Mouse (Mus musculus): ENCODE data around the gene Tmprss12. TPM values are rescaled to one million over a fixed set of nuclear protein-coding genes. Genes with fewer than 3 reads are reported as not detected.

Gene Tmprss12
- polyA plus RNA-seq, 1 experiment, result not detected

Other genes starting within 250 kb of the Tmprss12 start
- gene Dip2b, start 242.2 kb upstream of the Tmprss12 start, polyA plus RNA-seq (2012; fragmentation: generic; extraction: Trizol), result 7.4 TPM
- 29.6 TPM for gene Atf1, start 53.0 kb upstream of the Tmprss12 start, polyA plus RNA-seq (2012; fragmentation: generic; extraction: Trizol)
- 4.5 TPM for gene Mettl7a1, start 23.3 kb downstream of the Tmprss12 start, polyA plus RNA-seq (2012; fragmentation: generic; extraction: Trizol)
- not detected for gene Mettl7a3, start 54.1 kb downstream of the Tmprss12 start, polyA plus RNA-seq (2012; fragmentation: generic; extraction: Trizol)
- not detected for gene Methig1, start 72.3 kb downstream of the Tmprss12 start, polyA plus RNA-seq (2012; fragmentation: generic; extraction: Trizol)
- not detected for gene Mettl7a2, start 72.4 kb downstream of the Tmprss12 start, polyA plus RNA-seq (2012; fragmentation: generic; extraction: Trizol)
- gene Higd1c, start 83.7 kb downstream of the Tmprss12 start, polyA plus RNA-seq (2012; fragmentation: generic; extraction: Trizol), result not detected
- 0.02 TPM for gene Gm5475, start 141.3 kb downstream of the Tmprss12 start, polyA plus RNA-seq (2012; fragmentation: generic; extraction: Trizol)
- 34.3 TPM for gene Slc11a2, start 144.2 kb downstream of the Tmprss12 start, polyA plus RNA-seq (2012; fragmentation: generic; extraction: Trizol)
- 34.0 TPM for gene Letmd1, start 188.2 kb downstream of the Tmprss12 start, polyA plus RNA-seq (2012; fragmentation: generic; extraction: Trizol)
- gene Csrnp2, start 214.7 kb downstream of the Tmprss12 start, polyA plus RNA-seq (2012; fragmentation: generic; extraction: Trizol), result 11.6 TPM